ENCODE assay signal across 9 mouse cellular contexts in the genomic region with DNA sequence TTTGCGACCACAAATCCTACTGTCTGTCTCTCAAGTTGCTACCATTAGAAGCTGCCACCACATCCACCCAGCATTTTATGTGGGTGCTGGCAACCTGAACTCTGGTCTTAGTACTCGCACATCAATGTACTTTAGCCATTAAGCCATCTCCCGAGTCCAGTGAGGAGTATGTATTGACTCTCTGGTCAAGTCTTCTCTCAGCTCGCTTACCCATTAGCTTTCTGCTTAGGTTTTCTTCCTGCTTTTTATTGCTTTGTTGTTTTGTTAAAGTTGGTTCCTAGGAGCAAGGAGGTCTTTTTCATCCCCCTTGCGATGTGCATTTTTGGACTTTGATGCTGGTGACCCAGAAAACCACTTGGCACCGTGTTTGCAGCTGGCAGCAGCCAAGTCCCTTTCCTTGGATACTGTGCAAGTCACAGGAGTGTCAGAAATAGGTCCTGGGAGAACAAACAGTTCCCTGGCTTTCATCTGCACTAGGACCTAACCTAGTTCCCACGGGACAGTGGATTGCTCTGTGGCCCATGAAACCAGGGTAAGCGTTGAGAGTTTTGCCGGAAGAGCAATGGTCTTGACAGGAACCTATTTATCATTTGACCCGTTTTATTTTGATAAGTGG. TPM values are rescaled to one million over a fixed set of nuclear protein-coding genes. Genes with fewer than 3 reads are reported as not detected.
DNase-seq lines count a peak whose midpoint lies in the region; ATAC-seq lines count a peak whose summit lies in the region.
"Had no signal": no experiment of that assay in that cellular context is flagged by ENCODE, and none has a peak within 500 bp of the region (broad histone marks: within the 10 kb centered on the region; RNA-seq: fewer than 3 reads in every experiment).

No protein-coding gene starts in this region.

- no peak for ATAC-seq in heart, embryonic 11.5 days (replicated peaks; ENCODE audit: insufficient number of reproducible peaks, low FRiP score, low TSS enrichment)
- ATAC-seq in forebrain, embryonic 13.5 days, result no peak

- H3K4me3 ChIP-seq in heart, embryonic 11.5 days (ENCODE audit: low read depth, low read length), result no peak overlapping the region
- H3K4me3 ChIP-seq in forebrain, embryonic 13.5 days, result no peak overlapping the region
- H3K4me3 ChIP-seq: erythroblast, embryonic 14.5 days had no signal

- no peak overlapping the region for H3K27ac ChIP-seq in heart, embryonic 11.5 days (ENCODE audit: low read depth, low read length)
- H3K27ac ChIP-seq in forebrain, embryonic 13.5 days, result no peak overlapping the region

- WGBS in heart, embryonic 11.5 days (ENCODE audit: insufficient replicate concordance), result 74% methylated on average over 10 of the region's 10 CpGs
- 84% methylated on average over 10 of the region's 10 CpGs for WGBS in forebrain, embryonic 13.5 days

- no peaks in the 10 kb centered on the region for H3K36me3 ChIP-seq in heart, embryonic 11.5 days (ENCODE audit: control insufficient read depth, insufficient read depth, low read length)
- H3K36me3 ChIP-seq in forebrain, embryonic 13.5 days (ENCODE audit: poor library complexity, severe bottlenecking), result peaks cover 10% of the 10 kb centered on the region; the same call in 1 of the 2 replicates

- H3K4me1 ChIP-seq in heart, embryonic 11.5 days (ENCODE audit: control insufficient read depth, insufficient read depth, low read length), result no peaks in the 10 kb centered on the region; the same call in 1 of the 2 replicates
- H3K4me1 ChIP-seq in forebrain, embryonic 13.5 days, result peaks cover 11% of the 10 kb centered on the region; the same call in 1 of the 2 replicates

- H3K4me2 ChIP-seq in heart, embryonic 11.5 days, result no peak overlapping the region
- no peak overlapping the region for H3K4me2 ChIP-seq in forebrain, embryonic 13.5 days

- no peak overlapping the region for H3K9ac ChIP-seq in heart, embryonic 11.5 days (ENCODE audit: low read depth, low read length)
- H3K9ac ChIP-seq in forebrain, embryonic 13.5 days, result no peak overlapping the region

- no peaks in the 10 kb centered on the region for H3K27me3 ChIP-seq in heart, embryonic 11.5 days (ENCODE audit: control insufficient read depth, insufficient read depth, low read length)
- H3K27me3 ChIP-seq in forebrain, embryonic 13.5 days, result no peaks in the 10 kb centered on the region

- intact Hi-C loops in heart, postnatal 10 days (cut with DNase I), result no loop called here

- H3K9me3 ChIP-seq in heart, embryonic 11.5 days (replicated peaks; ENCODE audit: control insufficient read depth, low read length), result no peaks in the 10 kb centered on the region
- no peaks in the 10 kb centered on the region for H3K9me3 ChIP-seq in forebrain, embryonic 13.5 days (replicated peaks)

- DNase-seq in heart, adult 8-10 months (ENCODE audit: low spot score), result peak; percentile 69
- DNase-seq in right cerebral cortex, adult 18-20 months, result peak; percentile 73
- no peak for DNase-seq in right cerebral cortex, adult 2 months (ENCODE audit: low spot score in 2 of 2)
- DNase-seq in heart, postnatal 10 days, result peak; percentile 65 to 80
- DNase-seq in retina, postnatal 1 day, result peak; percentile 65
- DNase-seq in MN1 (ENCODE audit: low spot score), result no peak

RNA-seq across cellular contexts. Expression of a gene that starts 51.9 kb away (rescaled TPM):
- total RNA-seq in heart, adult 8-10 months (2022), result 10 to 100 TPM in 1 of 4 experiments, 1 to 10 TPM in 3; 2.4 to 13.7 (median 2.9) TPM
- polyA plus RNA-seq in heart, embryonic 11.5 days (2014; fragmentation: Nextera tagmentation; extraction: Ambion mirVana), result 34.7 and 42.3 TPM in 2 replicates
- 10 to 100 TPM in 1 of 2 experiments, 1 to 10 TPM in 1; 8.6 to 13.0 TPM for total RNA-seq in heart, postnatal 10 days (2021)
- polyA plus RNA-seq in forebrain, embryonic 13.5 days (2015; fragmentation: Nextera tagmentation; extraction: Ambion mirVana), result 2.5 and 3.4 TPM in 2 replicates

Comparison
In these comparisons a context has a peak if more than half of its experiments do, and no peak if none do; other contexts are left out.
1. DNase-seq: peak in heart, adult 8-10 months (single experiment), right cerebral cortex, adult 18-20 months (single experiment), heart, postnatal 10 days (2 of 2) and retina, postnatal 1 day (single experiment); none in right cerebral cortex, adult 2 months (0 of 2) and MN1 (single experiment).